Mouse (Mus musculus) forebrain, embryonic 10.5 days (tissue): ENCODE measurements around the gene Gas1. TPM values are rescaled to one million over a fixed set of nuclear protein-coding genes. Genes with fewer than 3 reads are reported as not detected.

Experiments used
- DNase-seq: peaks from one replicate; pipeline ENCODE4 v3.0.0-alpha.2; 2017; ENCODE audit warnings: low spot score; ENCODE audit errors: extremely low spot score
- H3K27ac ChIP-seq: fragments of 300-500 bp; sonication (generic); 2 replicates; pipeline ENCODE4 v1.5.1; 2016; ENCODE audit warnings: mild to moderate bottlenecking
- H3K27me3 ChIP-seq: fragments of 300-500 bp; sonication (generic); 2 replicates; pipeline ENCODE4 v1.6.1; 2016; ENCODE audit warnings: mild to moderate bottlenecking; ENCODE audit not compliant: poor library complexity, severe bottlenecking
- H3K36me3 ChIP-seq: fragments of 300-500 bp; sonication (generic); replicated peaks from 2 replicates; pipeline ENCODE4 v1.6.1; 2016; ENCODE audit warnings: mild to moderate bottlenecking, moderate library complexity
- H3K4me1 ChIP-seq: fragments of 300-500 bp; sonication (generic); 2 replicates; pipeline ENCODE4 v1.6.1; 2016
- H3K4me3 ChIP-seq: fragments of 300-500 bp; sonication (generic); 2 replicates; pipeline ENCODE4 v1.5.1; 2016; ENCODE audit warnings: mild to moderate bottlenecking, moderate library complexity
- H3K9me3 ChIP-seq: fragments of 300-500 bp; sonication (generic); 2 replicates; pipeline ENCODE4 v1.6.1; 2016; ENCODE audit warnings: mild to moderate bottlenecking, moderate library complexity
- WGBS: fragments of 180-500 bp; shearing (Covaris S2); methylation state at CpG from one replicate; pipeline ENCODE4 v1.1.7; 2016; 5-methylcytosine and 5-hydroxymethylcytosine counted together
- polyA plus RNA-seq: library from polyadenylated mRNA; unstranded; fragments of >200 nt; fragmentation: Nextera tagmentation; extraction: Ambion mirVana; gene quantifications from 2 replicates; pipeline ENCODE4 v1.2.1, GENCODE M21; 2016

Gas1 gene
- polyA plus RNA-seq, result 72.6 and 72.7 TPM in 2 replicates

DNA sequence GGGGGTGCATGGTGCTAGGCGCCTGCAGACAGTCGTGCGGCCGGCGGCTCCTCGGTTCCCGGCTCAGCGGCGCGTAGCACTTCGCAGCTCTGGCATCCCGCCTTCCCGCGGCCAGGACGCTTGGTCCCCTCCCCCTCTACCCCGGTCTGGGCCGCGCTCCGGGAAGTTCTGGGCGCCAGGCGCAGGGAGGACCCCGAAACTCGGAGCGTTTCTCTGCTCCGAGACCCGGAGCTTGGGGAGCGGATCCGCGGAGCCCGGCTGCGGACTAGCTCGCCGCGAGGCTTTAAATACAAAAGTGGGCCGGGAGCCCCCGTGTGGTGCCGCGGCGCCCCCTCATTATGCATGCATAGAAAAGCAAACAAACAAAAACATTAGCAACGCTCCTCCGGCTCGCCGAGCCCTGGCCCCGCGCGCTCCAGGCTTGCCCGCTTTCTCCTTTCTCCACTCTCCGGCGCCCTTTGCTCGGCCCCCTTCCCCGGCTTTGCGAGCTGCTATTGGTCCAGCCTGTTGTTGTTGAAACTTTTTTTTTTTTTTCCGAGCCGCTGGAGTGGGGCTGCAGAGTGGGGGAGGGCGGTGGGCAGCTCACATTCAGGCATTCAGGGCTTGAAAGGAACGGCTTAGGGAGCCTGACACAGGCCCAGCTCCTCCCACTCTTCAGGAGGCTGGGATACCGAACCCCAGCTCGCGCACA is at the start of gene Gas1:
TSS of gene Gas1 (minus strand) at position 260 of the 691 bp plus-strand sequence.
- H3K27ac ChIP-seq, result peak within 1 kb of the TSS; percentile 99

GRCm38 (mm10) chr13:60226251-60226836 is 49.2 kb upstream of the Gas1 start:
- whole genome bisulfite sequencing, result 44% methylated on average over 9 of the region's 9 CpGs
- no peak overlapping the region for H3K4me3 ChIP-seq
- no peak for DNase-seq

More for the DNA sequence above, at the start of gene Gas1:
- Histone ChIP-seq H3K4me3 (peak within 1 kb of the TSS; percentile 98), H3K4me1 (peaks cover 59% of the 10 kb centered on the region), H3K27me3 (peaks cover 10% of the 10 kb centered on the region), H3K9me3 (no peaks in the 10 kb centered on the region), H3K36me3 (peaks cover 13% of the 10 kb centered on the region)
- WGBS, result 0% methylated on average over 59 of the region's 59 CpGs
- DNase-seq, result peak; percentile 96

GRCm38 (mm10) chr13:60225736-60226135 is 48.6 kb upstream of the Gas1 start:
- Histone ChIP-seq H3K27ac (no peak overlapping the region), H3K4me3 (no peak overlapping the region)
- 97% methylated on average over 1 of the region's 1 CpGs for WGBS

More at GRCm38 (mm10) chr13:60226251-60226836, 49.2 kb upstream of the Gas1 start:
- Histone ChIP-seq H3K27ac (peak overlapping the region; percentile 58), H3K4me1 (peaks cover 20% of the 10 kb centered on the region), H3K27me3 (no peaks in the 10 kb centered on the region), H3K36me3 (no peaks in the 10 kb centered on the region), H3K9me3 (peaks cover 7% of the 10 kb centered on the region; the same call in 1 of the 2 replicates)

GRCm38 (mm10) chr13:60225276-60225675 is 48.1 kb upstream of the Gas1 start:
- Histone ChIP-seq H3K27me3 (no peaks in the 10 kb centered on the region), H3K4me1 (peaks cover 15% of the 10 kb centered on the region), H3K9me3 (peaks cover 7% of the 10 kb centered on the region; the same call in 1 of the 2 replicates), H3K36me3 (no peaks in the 10 kb centered on the region), H3K4me3 (no peak overlapping the region), H3K27ac (no peak overlapping the region)
- 97% methylated on average over 5 of the region's 5 CpGs for WGBS
- no peak for DNase-seq

More at GRCm38 (mm10) chr13:60225736-60226135, 48.6 kb upstream of the Gas1 start:
- peaks cover 7% of the 10 kb centered on the region; the same call in 1 of the 2 replicates for H3K9me3 ChIP-seq
- peaks cover 18% of the 10 kb centered on the region for H3K4me1 ChIP-seq
- no peaks in the 10 kb centered on the region for H3K27me3 ChIP-seq
- H3K36me3 ChIP-seq, result no peaks in the 10 kb centered on the region
- no peak for DNase-seq

DNA sequence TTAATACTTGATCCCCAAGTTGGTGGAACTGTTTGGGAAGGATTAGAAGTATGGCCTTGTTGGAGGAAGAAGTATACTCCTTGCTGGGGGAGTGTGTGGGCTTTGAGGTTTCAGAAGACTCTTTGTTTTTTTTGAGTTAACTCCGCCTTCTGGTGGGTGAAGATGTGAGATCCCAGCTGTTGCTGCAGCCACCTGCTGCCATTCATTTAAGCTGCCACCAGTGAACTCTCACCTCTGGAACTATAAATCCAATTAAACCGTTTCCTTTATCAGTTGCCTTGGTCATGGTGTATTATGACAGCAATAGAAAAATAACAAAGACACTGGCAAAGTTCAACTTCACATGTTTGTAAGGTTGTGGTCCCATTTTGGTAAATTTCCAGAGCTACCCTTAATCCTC is 46.6 kb upstream of the Gas1 start:
- H3K9me3 ChIP-seq, result peaks cover 7% of the 10 kb centered on the region; the same call in 1 of the 2 replicates
- no peak overlapping the region for H3K27ac ChIP-seq
- no peaks in the 10 kb centered on the region for H3K36me3 ChIP-seq
- no peak for DNase-seq
- no peak overlapping the region for H3K4me3 ChIP-seq
- peaks cover 19% of the 10 kb centered on the region for H3K4me1 ChIP-seq
- 69% methylated on average over 2 of the region's 2 CpGs for WGBS
- H3K27me3 ChIP-seq, result no peaks in the 10 kb centered on the region

- Histone ChIP-seq H3K27me3 (no peaks in the 10 kb centered on the region), H3K4me3 (no peak overlapping the region), H3K4me1 (peaks cover 21% of the 10 kb centered on the region), H3K27ac (no peak overlapping the region), H3K9me3 (peaks cover 7% of the 10 kb centered on the region; the same call in 1 of the 2 replicates), H3K36me3 (no peaks in the 10 kb centered on the region)
- 89% methylated on average over 11 of the region's 11 CpGs for WGBS
- DNase-seq, result no peak
These were observed 45.2 kb upstream of the Gas1 start for GRCm38 (mm10) chr13:60222336-60222735.

- WGBS, result 93% methylated on average over 7 of the region's 7 CpGs
- Histone ChIP-seq H3K27ac (no peak overlapping the region), H3K9me3 (no peaks in the 10 kb centered on the region), H3K4me1 (peaks cover 11% of the 10 kb centered on the region), H3K27me3 (no peaks in the 10 kb centered on the region), H3K4me3 (no peak overlapping the region), H3K36me3 (no peaks in the 10 kb centered on the region)
- no peak for DNase-seq
These were observed 36.7 kb upstream of the Gas1 start for GRCm38 (mm10) chr13:60213896-60214295.

- no peaks in the 10 kb centered on the region for H3K36me3 ChIP-seq
- no peaks in the 10 kb centered on the region for H3K27me3 ChIP-seq
- 95% methylated on average over 6 of the region's 6 CpGs for WGBS
- DNase-seq, result no peak
- H3K9me3 ChIP-seq, result peaks cover 10% of the 10 kb centered on the region
- H3K27ac ChIP-seq, result no peak overlapping the region
- no peaks in the 10 kb centered on the region for H3K4me1 ChIP-seq
- no peak overlapping the region for H3K4me3 ChIP-seq
These were observed 30.0 kb upstream of the Gas1 start for GRCm38 (mm10) chr13:60207135-60207601.

DNA sequence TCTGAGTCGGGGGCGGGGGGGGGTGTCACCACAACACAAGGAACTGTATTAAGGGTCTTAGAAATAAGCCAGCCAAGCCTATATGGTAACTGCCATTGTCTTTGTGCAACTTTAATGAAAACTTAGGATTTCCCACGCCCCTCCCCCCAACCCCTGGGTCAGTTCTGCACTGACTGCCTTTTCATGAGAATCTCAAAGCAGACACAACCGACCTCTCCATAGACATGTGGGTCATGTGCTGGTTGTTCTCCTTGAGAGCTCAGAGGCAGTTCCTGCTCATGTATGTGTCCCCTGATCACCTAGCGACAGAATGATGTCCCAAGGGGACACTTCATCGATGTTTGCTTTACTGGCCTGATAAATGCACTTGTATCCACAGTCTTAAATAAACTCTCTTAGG is 27.6 kb upstream of the Gas1 start:
- DNase-seq, result no peak
- Histone ChIP-seq H3K4me1 (no peaks in the 10 kb centered on the region), H3K27me3 (no peaks in the 10 kb centered on the region), H3K4me3 (no peak overlapping the region), H3K36me3 (no peaks in the 10 kb centered on the region), H3K9me3 (peaks cover 10% of the 10 kb centered on the region), H3K27ac (no peak overlapping the region)
- WGBS, result 95% methylated on average over 6 of the region's 6 CpGs

GRCm38 (mm10) chr13:60193273-60193672 is 16.1 kb upstream of the Gas1 start:
- Histone ChIP-seq H3K27ac (no peak overlapping the region), H3K36me3 (no peaks in the 10 kb centered on the region), H3K4me1 (no peaks in the 10 kb centered on the region), H3K4me3 (no peak overlapping the region), H3K27me3 (no peaks in the 10 kb centered on the region), H3K9me3 (peaks cover 9% of the 10 kb centered on the region; the same call in 1 of the 2 replicates)
- 77% methylated on average over 6 of the region's 6 CpGs for WGBS
- DNase-seq, result no peak

DNA sequence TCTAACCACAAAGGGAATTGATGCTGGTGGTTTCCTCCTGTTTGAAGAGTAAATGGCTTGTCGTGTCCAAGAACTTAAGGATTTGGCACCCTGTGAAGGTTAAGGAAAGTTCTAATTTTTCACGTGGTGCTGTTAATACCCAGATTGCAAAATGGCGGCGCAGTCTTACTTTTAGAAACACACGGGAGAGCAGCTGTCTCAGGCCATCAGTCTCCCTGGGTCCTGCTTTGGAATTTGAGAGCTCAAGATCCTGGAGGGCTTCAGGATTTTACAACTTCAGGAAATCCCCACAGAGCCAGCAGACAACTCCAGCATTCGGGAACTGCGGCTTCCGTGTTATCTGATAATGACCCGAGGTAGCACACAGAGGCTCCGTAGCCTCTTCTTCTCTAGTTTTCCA is 12.8 kb upstream of the Gas1 start:
- Histone ChIP-seq H3K9me3 (peaks cover 3% of the 10 kb centered on the region; the same call in 1 of the 2 replicates), H3K4me3 (no peak overlapping the region), H3K36me3 (no peaks in the 10 kb centered on the region), H3K27ac (no peak overlapping the region), H3K27me3 (no peaks in the 10 kb centered on the region), H3K4me1 (no peaks in the 10 kb centered on the region)
- WGBS, result 87% methylated on average over 10 of the region's 10 CpGs
- no peak for DNase-seq

DNA sequence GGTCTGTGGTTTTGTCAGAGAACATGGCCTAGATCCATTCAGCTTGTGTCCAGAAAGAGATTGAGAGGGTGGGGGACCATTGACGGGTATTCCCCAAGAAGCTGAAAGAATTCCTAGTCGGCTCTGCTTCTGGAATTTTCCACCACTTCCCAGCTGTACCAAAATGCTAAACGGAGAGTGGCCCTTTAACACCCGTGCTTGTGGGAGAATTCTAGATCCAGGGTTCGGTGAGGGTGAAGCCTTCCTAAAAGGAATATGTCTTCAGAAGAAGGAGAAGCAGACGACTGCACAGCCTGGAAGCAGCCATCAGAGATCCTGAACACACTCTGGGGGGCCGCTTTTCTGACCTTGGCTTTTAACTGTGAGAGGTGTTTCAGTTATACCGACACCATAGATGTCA is 11.8 kb upstream of the Gas1 start:
- no peak for DNase-seq
- Histone ChIP-seq H3K27ac (no peak overlapping the region), H3K9me3 (peaks cover 4% of the 10 kb centered on the region; the same call in 1 of the 2 replicates), H3K4me1 (no peaks in the 10 kb centered on the region), H3K4me3 (no peak overlapping the region), H3K36me3 (no peaks in the 10 kb centered on the region), H3K27me3 (no peaks in the 10 kb centered on the region)
- WGBS, result 87% methylated on average over 8 of the region's 8 CpGs

DNA sequence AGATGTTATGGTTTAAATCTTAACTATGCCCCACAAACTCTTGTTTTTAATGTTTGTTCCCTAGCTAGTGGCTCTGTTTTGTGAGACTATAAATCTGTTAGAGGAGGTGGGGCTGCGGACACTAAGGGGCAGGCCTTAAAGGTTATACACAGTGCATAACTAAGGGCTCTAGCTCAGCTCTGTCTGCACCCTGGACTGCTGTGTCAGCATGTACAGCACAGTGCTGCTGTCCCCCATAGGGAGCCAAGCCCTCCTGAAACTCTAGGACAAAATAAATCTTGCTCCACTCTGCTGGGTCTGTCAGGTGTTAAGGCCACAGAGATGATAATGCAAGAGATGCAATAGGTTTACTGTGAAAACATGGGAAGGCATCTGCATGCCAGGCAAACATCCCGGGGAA is 10.1 kb upstream of the Gas1 start:
- WGBS, result 94% methylated on average over 2 of the region's 2 CpGs
- Histone ChIP-seq H3K27me3 (no peaks in the 10 kb centered on the region), H3K27ac (no peak overlapping the region), H3K9me3 (peaks cover 8% of the 10 kb centered on the region; the same call in 1 of the 2 replicates), H3K4me3 (no peak overlapping the region), H3K36me3 (no peaks in the 10 kb centered on the region), H3K4me1 (no peaks in the 10 kb centered on the region)
- no peak for DNase-seq
